Mouse (Mus musculus) embryonic facial prominence, embryonic 11.5 days (tissue): ENCODE measurements at regions not wholly inside any gene's neighbourhood (a gene's known extent, or its start where the extent isn't known, plus 50 kb on each side); places are given as distances from the start of the nearest gene placed in this dataset. TPM values are rescaled to one million over a fixed set of nuclear protein-coding genes. Genes with fewer than 3 reads are reported as not detected.

ENCODE experiments used
- microRNA-seq: library from miRNA; unstranded; fragments of <30 nt; microRNA quantifications from one replicate; pipeline ENCODE4, GENCODE M21; 2016; ENCODE audit warnings: borderline number of aligned reads

Small RNAs in the stretch of these regions (microRNA-seq; reads per million reads assigned to microRNA genes)
- gene Gm27921 (not detected), gene Mir6238 (not detected)
